Mouse (Mus musculus): ENCODE data around the gene Phactr1. TPM values are rescaled to one million over a fixed set of nuclear protein-coding genes. Genes with fewer than 3 reads are reported as not detected.

Gene Phactr1
- total and polyA plus RNA-seq, 2 experiments: 0.16 to 0.28 TPM

DNA sequence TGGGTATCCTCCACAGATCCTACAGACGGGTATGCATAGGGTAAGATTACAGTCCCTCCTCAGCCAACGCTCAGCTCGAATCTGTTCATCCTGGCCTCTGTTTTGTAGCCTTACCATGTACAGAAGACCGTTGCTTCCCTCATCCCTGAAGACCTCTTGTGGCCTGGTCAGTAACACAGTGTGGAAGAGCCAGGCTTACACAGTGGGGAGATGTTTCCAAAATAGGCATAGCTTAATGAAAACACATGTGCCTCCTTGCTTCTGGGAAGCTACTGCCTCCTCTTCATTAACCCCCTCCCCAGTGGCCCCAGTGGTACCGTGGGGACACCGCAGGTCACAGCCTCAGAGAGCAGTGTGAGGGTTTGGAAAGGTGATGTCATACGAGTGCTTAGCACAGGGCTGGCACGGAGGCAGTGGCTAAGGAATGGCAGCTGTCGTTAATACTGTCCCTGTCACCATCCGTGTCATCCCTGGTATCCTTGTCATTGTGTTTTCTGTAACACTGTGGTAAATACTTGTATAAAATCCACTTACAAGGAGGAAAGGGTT is 268.4 kb downstream of the Phactr1 start:
- no peaks in the 10 kb centered on the region for H3K36me3 ChIP-seq (ENCODE audit: control insufficient read depth, insufficient read depth, low read length)
- TF ChIP-seq CTCF (IDR thresholded peaks at IDR 0.05; ENCODE audit: low read depth, low read length): no peak
- no peak for TF ChIP-seq POLR2A (IDR thresholded peaks at IDR 0.05; ENCODE audit: extremely low read depth, insufficient read depth, low read length)
- WGBS: 89% methylated on average over 10 of the region's 10 CpGs
- H3K79me2 ChIP-seq (ENCODE audit: control insufficient read depth, insufficient read depth, low read length): no peaks in the 10 kb centered on the region
- no peak overlapping the region for H3K4me3 ChIP-seq (ENCODE audit: insufficient read depth, low read depth, low read length)
- H3K27me3 ChIP-seq (ENCODE audit: control insufficient read depth, insufficient read depth, low read length): no peaks in the 10 kb centered on the region
- H3K4me1 ChIP-seq (ENCODE audit: control insufficient read depth, insufficient read depth, low read length): no peaks in the 10 kb centered on the region
- DNase-seq (ENCODE audit: extremely low read depth, low read depth, low spot score): no peak
- no peak overlapping the region for H3K27ac ChIP-seq (replicated peaks; ENCODE audit: insufficient read depth, low read depth, low read length)
- H3K9ac ChIP-seq (ENCODE audit: low read depth, low read length): no peak overlapping the region

DNA sequence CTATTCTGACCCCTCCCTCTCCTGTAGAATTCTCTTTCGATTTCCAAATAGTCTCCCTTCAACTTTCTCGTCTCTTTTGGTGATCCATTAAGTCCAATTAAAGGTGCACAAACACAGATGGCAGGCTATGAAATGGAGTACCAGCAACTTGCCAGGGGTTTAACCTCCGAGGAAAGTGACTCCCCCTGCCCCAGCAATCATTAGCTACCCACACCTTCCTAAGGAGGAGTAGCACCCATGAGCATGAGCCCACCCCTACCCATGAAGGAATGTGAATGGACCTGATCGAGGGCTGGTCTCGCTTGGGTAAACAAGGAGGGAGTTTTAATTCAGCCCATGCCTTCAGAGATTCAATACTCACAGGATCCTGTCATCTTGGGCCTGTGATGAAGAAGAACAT is 268.9 kb downstream of the Phactr1 start:
- H3K9ac ChIP-seq (ENCODE audit: low read depth, low read length): no peak overlapping the region
- TF ChIP-seq CTCF (IDR thresholded peaks at IDR 0.05; ENCODE audit: low read depth, low read length) (no peak), POLR2A (IDR thresholded peaks at IDR 0.05; ENCODE audit: extremely low read depth, insufficient read depth, low read length) (no peak)
- WGBS: 76% methylated on average over 5 of the region's 5 CpGs

DNA sequence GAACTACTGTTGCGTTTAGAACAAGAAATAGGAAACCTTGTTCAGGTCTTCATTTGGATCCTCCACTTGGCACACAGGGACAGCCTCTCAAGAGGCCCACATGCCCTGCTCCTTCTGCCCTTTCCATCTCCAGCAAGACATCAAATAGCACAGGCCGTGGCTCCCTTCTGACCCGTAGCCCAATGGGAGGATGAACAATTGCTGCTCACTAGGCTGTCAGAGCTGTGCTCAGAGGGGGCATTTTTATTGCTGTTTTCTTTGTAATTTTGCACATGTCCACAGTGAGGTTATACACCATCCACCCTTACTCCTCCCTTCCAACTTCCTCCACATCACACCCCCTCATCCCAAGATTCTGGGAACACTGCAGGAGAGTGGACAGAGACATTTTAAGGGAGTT is 269.6 kb downstream of the Phactr1 start:
- Histone ChIP-seq H3K9ac (ENCODE audit: low read depth, low read length) (no peak overlapping the region), H3K27me3 (ENCODE audit: control insufficient read depth, insufficient read depth, low read length) (no peaks in the 10 kb centered on the region), H3K4me3 (ENCODE audit: insufficient read depth, low read depth, low read length) (no peak overlapping the region), H3K36me3 (ENCODE audit: control insufficient read depth, insufficient read depth, low read length) (no peaks in the 10 kb centered on the region), H3K27ac (replicated peaks; ENCODE audit: insufficient read depth, low read depth, low read length) (no peak overlapping the region), H3K79me2 (ENCODE audit: control insufficient read depth, insufficient read depth, low read length) (no peaks in the 10 kb centered on the region), H3K4me1 (ENCODE audit: control insufficient read depth, insufficient read depth, low read length) (no peaks in the 10 kb centered on the region)
- DNase-seq (ENCODE audit: extremely low read depth, low read depth, low spot score): no peak
- TF ChIP-seq POLR2A (IDR thresholded peaks at IDR 0.05; ENCODE audit: extremely low read depth, insufficient read depth, low read length) (no peak), CTCF (IDR thresholded peaks at IDR 0.05; ENCODE audit: low read depth, low read length) (no peak)
- 84% methylated on average over 3 of the region's 3 CpGs for WGBS

More for the DNA sequence above, 268.9 kb downstream of the Phactr1 start:
- Histone ChIP-seq H3K27me3 (ENCODE audit: control insufficient read depth, insufficient read depth, low read length) (no peaks in the 10 kb centered on the region), H3K36me3 (ENCODE audit: control insufficient read depth, insufficient read depth, low read length) (no peaks in the 10 kb centered on the region), H3K27ac (replicated peaks; ENCODE audit: insufficient read depth, low read depth, low read length) (no peak overlapping the region), H3K4me3 (ENCODE audit: insufficient read depth, low read depth, low read length) (no peak overlapping the region), H3K4me1 (ENCODE audit: control insufficient read depth, insufficient read depth, low read length) (no peaks in the 10 kb centered on the region), H3K79me2 (ENCODE audit: control insufficient read depth, insufficient read depth, low read length) (no peaks in the 10 kb centered on the region)
- no peak for DNase-seq (ENCODE audit: extremely low read depth, low read depth, low spot score)

DNA sequence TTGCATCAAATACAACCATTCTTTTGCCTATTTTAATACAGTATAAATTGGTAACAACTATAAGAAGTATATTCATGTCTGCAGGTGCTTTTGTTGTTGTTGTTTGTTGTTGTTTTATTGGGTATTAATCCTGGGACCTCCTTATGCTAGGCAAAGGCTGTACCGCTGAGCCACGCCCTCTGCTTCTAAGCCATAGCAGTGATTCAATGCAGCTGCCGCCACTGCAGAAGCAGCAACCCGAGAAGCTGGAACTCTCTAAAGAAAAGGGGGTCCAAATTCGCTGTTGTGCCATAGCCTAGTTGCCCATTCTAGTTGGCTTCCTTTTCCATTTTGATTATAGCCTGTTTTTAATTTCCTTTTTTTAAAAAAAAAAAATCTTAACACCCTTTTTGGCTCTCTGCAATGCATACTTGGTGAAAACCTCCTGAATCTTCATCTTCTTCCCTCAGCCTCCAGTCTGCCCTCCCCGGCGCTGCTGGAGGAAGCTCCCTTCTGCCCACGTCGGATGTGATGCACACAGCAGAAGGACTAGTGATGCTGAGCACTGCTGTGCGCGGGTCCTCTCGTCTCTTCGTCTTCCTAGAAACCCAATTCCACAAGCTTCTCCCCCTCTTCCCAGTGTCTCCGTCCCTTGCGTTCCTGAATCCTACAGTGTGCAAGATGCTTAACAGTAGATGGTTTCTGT is 271.8 kb downstream of the Phactr1 start:
- no peaks in the 10 kb centered on the region for H3K4me1 ChIP-seq (ENCODE audit: control insufficient read depth, insufficient read depth, low read length)
- H3K4me3 ChIP-seq (ENCODE audit: insufficient read depth, low read depth, low read length): no peak overlapping the region
- DNase-seq (ENCODE audit: extremely low read depth, low read depth, low spot score): no peak
- H3K9ac ChIP-seq (ENCODE audit: low read depth, low read length): no peak overlapping the region
- 76% methylated on average over 15 of the region's 15 CpGs for WGBS
- no peaks in the 10 kb centered on the region for H3K36me3 ChIP-seq (ENCODE audit: control insufficient read depth, insufficient read depth, low read length)
- H3K27ac ChIP-seq (replicated peaks; ENCODE audit: insufficient read depth, low read depth, low read length): no peak overlapping the region
- no peak for TF ChIP-seq POLR2A (IDR thresholded peaks at IDR 0.05; ENCODE audit: extremely low read depth, insufficient read depth, low read length)
- TF ChIP-seq CTCF (IDR thresholded peaks at IDR 0.05; ENCODE audit: low read depth, low read length): no peak
- H3K27me3 ChIP-seq (ENCODE audit: control insufficient read depth, insufficient read depth, low read length): no peaks in the 10 kb centered on the region
- no peaks in the 10 kb centered on the region for H3K79me2 ChIP-seq (ENCODE audit: control insufficient read depth, insufficient read depth, low read length)

DNA sequence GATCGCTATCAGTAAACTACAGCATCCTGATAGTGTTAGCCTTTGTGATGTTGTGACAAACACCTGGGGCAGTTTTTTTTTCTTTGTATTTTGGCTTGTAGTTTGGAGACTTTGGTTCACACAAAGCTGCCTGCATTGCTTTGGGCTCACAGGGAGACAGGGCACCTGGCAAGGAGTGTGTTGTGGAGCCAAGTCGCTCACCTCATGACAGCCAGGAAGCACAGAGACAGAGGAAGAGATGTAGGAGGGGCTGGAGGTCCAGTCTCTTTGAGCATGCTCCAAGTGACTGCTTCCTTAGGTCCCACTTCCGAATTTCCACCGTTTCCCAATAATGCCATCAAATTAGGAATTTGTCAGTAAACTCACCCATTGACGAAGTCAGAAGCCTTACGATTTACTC is 272.6 kb downstream of the Phactr1 start:
- 91% methylated on average over 6 of the region's 6 CpGs for WGBS
- Histone ChIP-seq H3K9ac (ENCODE audit: low read depth, low read length) (no peak overlapping the region), H3K4me1 (ENCODE audit: control insufficient read depth, insufficient read depth, low read length) (peaks cover 2% of the 10 kb centered on the region; the same call in 1 of the 2 replicates)

DNA sequence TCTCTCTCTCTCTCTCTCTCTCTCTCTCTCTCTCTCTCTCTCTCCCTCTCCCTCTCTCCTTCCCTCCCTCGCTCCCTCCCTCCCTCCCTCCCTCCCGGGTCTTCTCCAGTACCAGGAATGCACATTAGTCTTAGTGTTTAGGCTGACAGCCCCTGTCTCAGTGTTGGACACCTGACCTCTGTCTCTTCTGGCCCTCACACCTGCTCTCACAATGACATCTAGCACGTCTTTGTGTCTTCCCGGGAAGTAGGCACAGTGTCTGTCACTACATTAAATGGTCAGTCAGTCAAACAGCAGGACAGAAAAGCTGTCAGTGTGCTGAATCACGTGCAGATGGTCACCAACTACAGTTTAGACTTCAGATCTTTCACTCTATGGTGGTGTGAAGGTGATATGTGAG is 273.7 kb downstream of the Phactr1 start:
- Histone ChIP-seq H3K4me3 (ENCODE audit: insufficient read depth, low read depth, low read length) (no peak overlapping the region), H3K79me2 (ENCODE audit: control insufficient read depth, insufficient read depth, low read length) (no peaks in the 10 kb centered on the region), H3K27ac (replicated peaks; ENCODE audit: insufficient read depth, low read depth, low read length) (no peak overlapping the region), H3K9ac (ENCODE audit: low read depth, low read length) (no peak overlapping the region), H3K36me3 (ENCODE audit: control insufficient read depth, insufficient read depth, low read length) (no peaks in the 10 kb centered on the region), H3K27me3 (ENCODE audit: control insufficient read depth, insufficient read depth, low read length) (no peaks in the 10 kb centered on the region), H3K4me1 (ENCODE audit: control insufficient read depth, insufficient read depth, low read length) (peaks cover 2% of the 10 kb centered on the region; the same call in 1 of the 2 replicates)
- TF ChIP-seq CTCF (IDR thresholded peaks at IDR 0.05; ENCODE audit: low read depth, low read length): no peak
- no peak for TF ChIP-seq POLR2A (IDR thresholded peaks at IDR 0.05; ENCODE audit: extremely low read depth, insufficient read depth, low read length)
- WGBS: 69% methylated on average over 5 of the region's 5 CpGs
- no peak for DNase-seq (ENCODE audit: extremely low read depth, low read depth, low spot score)

More for the DNA sequence above, 272.6 kb downstream of the Phactr1 start:
- Histone ChIP-seq H3K4me3 (ENCODE audit: insufficient read depth, low read depth, low read length) (no peak overlapping the region), H3K79me2 (ENCODE audit: control insufficient read depth, insufficient read depth, low read length) (no peaks in the 10 kb centered on the region), H3K27me3 (ENCODE audit: control insufficient read depth, insufficient read depth, low read length) (no peaks in the 10 kb centered on the region), H3K36me3 (ENCODE audit: control insufficient read depth, insufficient read depth, low read length) (no peaks in the 10 kb centered on the region), H3K27ac (replicated peaks; ENCODE audit: insufficient read depth, low read depth, low read length) (no peak overlapping the region)
- no peak for TF ChIP-seq POLR2A (IDR thresholded peaks at IDR 0.05; ENCODE audit: extremely low read depth, insufficient read depth, low read length)
- TF ChIP-seq CTCF (IDR thresholded peaks at IDR 0.05; ENCODE audit: low read depth, low read length): no peak
- DNase-seq (ENCODE audit: extremely low read depth, low read depth, low spot score): no peak
